Mouse (Mus musculus) heart, embryonic 14.5 days (tissue): ENCODE data around the gene Nup93. TPM values are rescaled to one million over a fixed set of nuclear protein-coding genes. Genes with fewer than 3 reads are reported as not detected.

Experiments used
- ATAC-seq: fragments of 200-750 bp; cut with Nextera tagmentation; 2 replicates; pipeline ENCODE4 v1.8.0; 2017; ENCODE audit warnings: low read depth, moderate TSS enrichment; ENCODE audit not compliant: insufficient number of reproducible peaks, insufficient read depth, low FRiP score
- H3K27ac ChIP-seq, 2 experiments: fragments of 200-500 bp in 1 of 2; fragments of 300-500 bp in 1 of 2; sonication (generic) in 1 of 2; replicated peaks in 1 of 2; 2 replicates each; pipeline ENCODE4 v1.5.1; 2012 to 2014; ENCODE audit warnings: low read depth in 2 of 2, low read length in 2 of 2, control low read depth in 1 of 2, mild to moderate bottlenecking in 1 of 2, mixed read lengths in 1 of 2; ENCODE audit not compliant: control insufficient read depth in 1 of 2, insufficient read depth in 1 of 2
- H3K27me3 ChIP-seq: fragments of 300-500 bp; sonication (generic); 2 replicates; pipeline ENCODE4 v1.6.1; 2014; ENCODE audit warnings: mild to moderate bottlenecking, low read length, control low read depth; ENCODE audit not compliant: control insufficient read depth, insufficient read depth
- H3K36me3 ChIP-seq: fragments of 300-500 bp; sonication (generic); 2 replicates; pipeline ENCODE4 v1.6.1; 2014; ENCODE audit warnings: mild to moderate bottlenecking, control low read depth, low read length, mixed read lengths; ENCODE audit not compliant: control insufficient read depth, insufficient read depth
- H3K4me1 ChIP-seq, 2 experiments: fragments of 200-500 bp in 1 of 2; fragments of 300-500 bp in 1 of 2; sonication (generic) in 1 of 2; 2 replicates each; pipeline ENCODE4 v1.6.1; 2012 to 2014; ENCODE audit warnings: low read length in 2 of 2, control low read depth in 1 of 2, mixed read lengths in 1 of 2; ENCODE audit not compliant: control insufficient read depth in 2 of 2, insufficient read depth in 2 of 2
- H3K4me2 ChIP-seq: fragments of 300-500 bp; sonication (generic); 2 replicates; pipeline ENCODE4 v1.6.1; 2014; ENCODE audit warnings: mild to moderate bottlenecking, low read length
- H3K4me3 ChIP-seq, 2 experiments: fragments of 200-500 bp in 1 of 2; fragments of 300-500 bp in 1 of 2; sonication (generic) in 1 of 2; 2 replicates each; pipeline ENCODE4 v1.5.1; 2012 to 2014; ENCODE audit warnings: low read length in 2 of 2, mild to moderate bottlenecking in 2 of 2, control low read depth in 1 of 2, low read depth in 1 of 2, moderate library complexity in 1 of 2; ENCODE audit not compliant: control insufficient read depth in 1 of 2, insufficient read depth in 1 of 2
- H3K9ac ChIP-seq: fragments of 300-500 bp; sonication (generic); 2 replicates; pipeline ENCODE4 v1.6.1; 2014; ENCODE audit warnings: mild to moderate bottlenecking, low read length
- H3K9me3 ChIP-seq: fragments of 300-500 bp; sonication (generic); 2 replicates; pipeline ENCODE4 v1.6.1; 2016; ENCODE audit warnings: low read length, control low read depth; ENCODE audit not compliant: control insufficient read depth
- WGBS: fragments of 180-500 bp; shearing (Covaris S2); extraction: QIAGEN DNeasy Blood & Tissue Kit; methylation state at CpG from one replicate; pipeline ENCODE4 v1.1.7; 2014; 5-methylcytosine and 5-hydroxymethylcytosine counted together
- polyA plus RNA-seq: library from polyadenylated mRNA; unstranded; fragments of >200 nt; fragmentation: Nextera tagmentation; extraction: Ambion mirVana; gene quantifications from 2 replicates; pipeline ENCODE4 v1.2.1, GENCODE M21; 2014

Nup93 gene
- polyA plus RNA-seq, 1 experiment from 2014 or later, result 56.9 TPM

GRCm38 (mm10) chr8:94206256-94206655 is 8.1 kb upstream of the Nup93 start:
- ATAC-seq, result no peak
- no peak overlapping the region for H3K4me2 ChIP-seq
- no peaks in the 10 kb centered on the region for H3K36me3 ChIP-seq
- H3K4me3 ChIP-seq, result no peak overlapping the region
- no peak overlapping the region for H3K27ac ChIP-seq
- no peaks in the 10 kb centered on the region for H3K9me3 ChIP-seq
- WGBS, result 77% methylated on average over 8 of the region's 8 CpGs
- no peak overlapping the region for H3K9ac ChIP-seq
- peaks cover 6 to 11% of the 10 kb centered on the region in 2 experiments; a peak in 3 of 4 replicates for H3K4me1 ChIP-seq
- no peaks in the 10 kb centered on the region for H3K27me3 ChIP-seq

GRCm38 (mm10) chr8:94207491-94207890 is 6.9 kb upstream of the Nup93 start:
- WGBS, result 59% methylated on average over 2 of the region's 2 CpGs
- H3K27ac ChIP-seq, result no peak overlapping the region
- H3K9me3 ChIP-seq, result no peaks in the 10 kb centered on the region
- ATAC-seq, result no peak
- no peaks in the 10 kb centered on the region for H3K27me3 ChIP-seq
- H3K4me3 ChIP-seq, result no peak overlapping the region
- H3K9ac ChIP-seq, result no peak overlapping the region
- no peaks in the 10 kb centered on the region for H3K36me3 ChIP-seq
- H3K4me2 ChIP-seq, result no peak overlapping the region
- H3K4me1 ChIP-seq, result peaks cover 6 to 11% of the 10 kb centered on the region in 2 experiments; a peak in 3 of 4 replicates

GRCm38 (mm10) chr8:94209639-94210038 is 4.7 kb upstream of the Nup93 start:
- no peak for ATAC-seq
- Histone ChIP-seq H3K9ac (no peak overlapping the region), H3K36me3 (no peaks in the 10 kb centered on the region), H3K4me1 (peaks cover 12% of the 10 kb centered on the region in 2 experiments; a peak in 3 of 4 replicates), H3K4me3 (no peak overlapping the region), H3K4me2 (peak overlapping the region; percentile 27; the same call in 1 of the 2 replicates), H3K27me3 (no peaks in the 10 kb centered on the region), H3K27ac (no peak overlapping the region), H3K9me3 (no peaks in the 10 kb centered on the region)
- 48% methylated on average over 6 of the region's 6 CpGs for WGBS

- no peaks in the 10 kb centered on the region for H3K36me3 ChIP-seq
- H3K4me1 ChIP-seq, result peaks cover 7 to 8% of the 10 kb centered on the region in 2 experiments
- peak overlapping the region; percentile 27; the same call in 1 of the 2 replicates for H3K4me2 ChIP-seq
- WGBS, result 53% methylated on average over 3 of the region's 3 CpGs
- no peak overlapping the region for H3K27ac ChIP-seq
- ATAC-seq, result no peak
- no peaks in the 10 kb centered on the region for H3K27me3 ChIP-seq
- no peaks in the 10 kb centered on the region for H3K9me3 ChIP-seq
- no peak overlapping the region for H3K4me3 ChIP-seq
- H3K9ac ChIP-seq, result no peak overlapping the region
These were observed 4.1 kb upstream of the Nup93 start for GRCm38 (mm10) chr8:94210225-94210624.

GRCm38 (mm10) chr8:94213819-94214218 is 545 bp upstream of the Nup93 start:
- Histone ChIP-seq H3K9me3 (no peaks in the 10 kb centered on the region), H3K9ac (peak overlapping the region; percentile 56), H3K36me3 (no peaks in the 10 kb centered on the region)

GRCm38 (mm10) chr8:94227381-94227939 is 13.1 kb downstream of the Nup93 start:
- no peak overlapping the region for H3K4me2 ChIP-seq
- no peak overlapping the region for H3K27ac ChIP-seq
- no peak overlapping the region for H3K4me3 ChIP-seq
- H3K9ac ChIP-seq, result no peak overlapping the region
- H3K27me3 ChIP-seq, result no peaks in the 10 kb centered on the region
- ATAC-seq, result no peak
- H3K9me3 ChIP-seq, result no peaks in the 10 kb centered on the region
- H3K36me3 ChIP-seq, result peaks cover 24% of the 10 kb centered on the region; the same call in 1 of the 2 replicates
- no peaks in the 10 kb centered on the region for H3K4me1 ChIP-seq
- 84% methylated on average over 7 of the region's 7 CpGs for WGBS

More at GRCm38 (mm10) chr8:94213819-94214218, 545 bp upstream of the Nup93 start:
- Histone ChIP-seq H3K27ac (peak overlapping the region; percentile 41 to 65), H3K4me3 (peak overlapping the region; percentile 5 to 67; a peak in 2 of 4 replicates), H3K4me1 (peaks cover 7 to 13% of the 10 kb centered on the region in 2 experiments), H3K4me2 (peak overlapping the region; percentile 55), H3K27me3 (no peaks in the 10 kb centered on the region)
- 63% methylated on average over 6 of the region's 6 CpGs for WGBS
- no peak for ATAC-seq

- ATAC-seq, result no peak
- H3K4me3 ChIP-seq, result no peak overlapping the region
- WGBS, result 25% methylated on average over 4 of the region's 4 CpGs
- H3K36me3 ChIP-seq, result peaks cover 8% of the 10 kb centered on the region; the same call in 1 of the 2 replicates
- H3K9ac ChIP-seq, result no peak overlapping the region
- no peak overlapping the region for H3K27ac ChIP-seq
- H3K4me2 ChIP-seq, result no peak overlapping the region
- peaks cover 0 to 13% of the 10 kb centered on the region in 2 experiments; a peak in 2 of 4 replicates for H3K4me1 ChIP-seq
- no peaks in the 10 kb centered on the region for H3K9me3 ChIP-seq
- H3K27me3 ChIP-seq, result no peaks in the 10 kb centered on the region
These were observed 25.9 kb downstream of the Nup93 start for GRCm38 (mm10) chr8:94240240-94240751.
